Mouse (Mus musculus): ENCODE data around the gene Apopt1. TPM values are rescaled to one million over a fixed set of nuclear protein-coding genes. Genes with fewer than 3 reads are reported as not detected.

Gene Apopt1
- polyA plus RNA-seq, 1 experiment from 2014 or later, result 50.0 TPM

- WGBS (ENCODE audit: insufficient replicate concordance), result 87% methylated on average over 5 of the region's 5 CpGs
- Histone ChIP-seq H3K4me3 (ENCODE audit: low read depth, low read length) (no peak overlapping the region), H3K9ac (ENCODE audit: low read depth, low read length) (no peak overlapping the region), H3K36me3 (ENCODE audit: control insufficient read depth, insufficient read depth, low read length) (peaks cover 33% of the 10 kb centered on the region), H3K4me1 (ENCODE audit: control insufficient read depth, insufficient read depth, low read length) (no peaks in the 10 kb centered on the region), H3K9me3 (replicated peaks; ENCODE audit: control insufficient read depth, low read length) (no peaks in the 10 kb centered on the region), H3K4me2 (no peak overlapping the region), H3K27ac (ENCODE audit: low read depth, low read length) (no peak overlapping the region), H3K27me3 (ENCODE audit: control insufficient read depth, insufficient read depth, low read length) (no peaks in the 10 kb centered on the region)
- ATAC-seq (replicated peaks; ENCODE audit: insufficient number of reproducible peaks, low FRiP score, low TSS enrichment), result no peak
Observed at GRCm38 (mm10) chr12:111803538-111803937, 90.5 kb downstream of the Apopt1 start.

Other genes with a start within 250 kb of the Apopt1 start
- gene Gm266, start 227.4 kb upstream of the Apopt1 start, polyA plus RNA-seq (2014; fragmentation: Nextera tagmentation; extraction: Ambion mirVana), result 5.5 and 6.2 TPM in 2 replicates
- gene Eif5, start 175.2 kb upstream of the Apopt1 start, polyA plus RNA-seq (2014; fragmentation: Nextera tagmentation; extraction: Ambion mirVana), result 478 and 505 TPM in 2 replicates
- 45.7 and 47.7 TPM in 2 replicates for gene Mark3, start 138.7 kb upstream of the Apopt1 start, polyA plus RNA-seq (2014; fragmentation: Nextera tagmentation; extraction: Ambion mirVana)
- gene Ckb, start 40.9 kb upstream of the Apopt1 start, polyA plus RNA-seq (2014; fragmentation: Nextera tagmentation; extraction: Ambion mirVana), result 454 and 458 TPM in 2 replicates
- gene Trmt61a, start 35.2 kb upstream of the Apopt1 start, polyA plus RNA-seq (2014; fragmentation: Nextera tagmentation; extraction: Ambion mirVana), result 3.4 and 4.6 TPM in 2 replicates
- 41.8 and 42.8 TPM in 2 replicates for gene Bag5, start within 50 bp of the Apopt1 start, polyA plus RNA-seq (2014; fragmentation: Nextera tagmentation; extraction: Ambion mirVana)
- 94.9 and 101 TPM in 2 replicates for gene Klc1, start 45.6 kb downstream of the Apopt1 start, polyA plus RNA-seq (2014; fragmentation: Nextera tagmentation; extraction: Ambion mirVana)
- gene Xrcc3, start 100.6 kb downstream of the Apopt1 start, polyA plus RNA-seq (2014; fragmentation: Nextera tagmentation; extraction: Ambion mirVana), result 7.9 and 8.8 TPM in 2 replicates
- 83.3 and 93.7 TPM in 2 replicates for gene Zfyve21, start 100.9 kb downstream of the Apopt1 start, polyA plus RNA-seq (2014; fragmentation: Nextera tagmentation; extraction: Ambion mirVana)
- gene Ppp1r13b, start 194.8 kb downstream of the Apopt1 start, polyA plus RNA-seq (2014; fragmentation: Nextera tagmentation; extraction: Ambion mirVana), result 15.8 and 16.5 TPM in 2 replicates

Measured in heart, embryonic 11.5 days (tissue).